Mouse (Mus musculus) CH12.LX (cell line): ENCODE measurements at regions not wholly inside any gene's neighbourhood (a gene's known extent, or its start where the extent isn't known, plus 50 kb on each side); places are given as distances from the start of the nearest gene placed in this dataset.

Experiments
- DNase-seq: peaks from one replicate; pipeline ENCODE4 v3.0.0-alpha.2; 2013; ENCODE audit errors: extremely low read depth
- H3K27ac ChIP-seq: 2 replicates; pipeline ENCODE4 v1.5.1; 2012; ENCODE audit warnings: low read depth, mild to moderate bottlenecking, control low read depth, moderate library complexity; ENCODE audit not compliant: insufficient read depth
- H3K27me3 ChIP-seq: replicated peaks from 2 replicates; pipeline ENCODE3; 2012; ENCODE audit warnings: inconsistent platforms
- H3K36me3 ChIP-seq, 2 experiments: replicated peaks in 1 of 2; 2 replicates each; pipeline versions ENCODE3 to v1.6.1; 2012; ENCODE audit warnings: inconsistent platforms in 1 of 2, low read length in 1 of 2, mild to moderate bottlenecking in 1 of 2, mixed read lengths in 1 of 2, moderate library complexity in 1 of 2; ENCODE audit not compliant: control insufficient read depth in 1 of 2, insufficient read depth in 1 of 2
- H3K4me1 ChIP-seq, 2 experiments: 2 replicates each; pipeline ENCODE4 v1.6.1; 2012; ENCODE audit warnings: inconsistent platforms in 1 of 2, moderate library complexity in 1 of 2; ENCODE audit not compliant: insufficient read depth in 2 of 2, control insufficient read depth in 1 of 2
- H3K4me2 ChIP-seq: 2 replicates; pipeline ENCODE4 v1.6.1; 2012; ENCODE audit warnings: low read depth, mild to moderate bottlenecking, control low read depth; ENCODE audit not compliant: poor library complexity, insufficient read depth, severe bottlenecking
- H3K4me3 ChIP-seq, 3 experiments: fragments of 150-350 bp in 1 of 3; sonication (generic) in 1 of 3; replicated peaks in 1 of 3; 2 replicates each; pipeline versions ENCODE3 to v1.5.1; 2011 to 2012; ENCODE audit warnings: low read depth in 2 of 3, low read length in 2 of 3, mild to moderate bottlenecking in 2 of 3, moderate library complexity in 2 of 3, control low read depth in 1 of 3, improper control_type of control experiment in 1 of 3, inconsistent platforms in 1 of 3, mixed read lengths in 1 of 3; ENCODE audit not compliant: poor library complexity in 1 of 3
- H3K79me2 ChIP-seq: replicated peaks from 2 replicates; pipeline ENCODE4 v1.6.1; 2012; ENCODE audit warnings: mild to moderate bottlenecking, moderate library complexity; ENCODE audit not compliant: control insufficient read depth, poor library complexity, insufficient read depth, severe bottlenecking; ENCODE audit errors: extremely low read depth
- H3K9ac ChIP-seq: 2 replicates; pipeline ENCODE4 v1.6.1; 2012; ENCODE audit warnings: low read depth, mild to moderate bottlenecking, control low read depth, moderate library complexity; ENCODE audit not compliant: insufficient read depth
- H3K9me3 ChIP-seq: replicated peaks from 2 replicates; pipeline ENCODE3; 2012; ENCODE audit warnings: low read length, inconsistent platforms, mixed read lengths
- CTCF ChIP-seq, 2 experiments: IDR thresholded peaks in 1 of 2; conservative IDR thresholded peaks in 1 of 2; 2 replicates each; pipeline ENCODE4 v1.5.1; 2011 to 2012; ENCODE audit warnings: low read depth in 2 of 2, low read length in 2 of 2, improper control_type of control experiment in 1 of 2, inconsistent platforms in 1 of 2, mild to moderate bottlenecking in 1 of 2, moderate library complexity in 1 of 2
- EP300 ChIP-seq: IDR thresholded peaks from 2 replicates; pipeline ENCODE4 v1.6.1; 2011; ENCODE audit warnings: low read length, improper control_type of control experiment
- HCFC1 ChIP-seq: IDR thresholded peaks from 2 replicates; pipeline ENCODE4 v1.6.1; 2012; ENCODE audit warnings: low read depth, mild to moderate bottlenecking, inconsistent platforms, low read length, improper control_type of control experiment
- JUND ChIP-seq: conservative IDR thresholded peaks from 2 replicates; pipeline ENCODE4 v1.6.1; 2011; ENCODE audit warnings: low read depth, low read length, improper control_type of control experiment
- MAFK ChIP-seq: IDR thresholded peaks from 2 replicates; pipeline ENCODE4 v1.6.1; 2011; ENCODE audit warnings: low read length, improper control_type of control experiment; ENCODE audit not compliant: insufficient replicate concordance
- MEF2A ChIP-seq: IDR thresholded peaks from 2 replicates; pipeline ENCODE4 v1.6.1; 2014; ENCODE audit warnings: low read depth, mild to moderate bottlenecking, inconsistent platforms, low read length, improper control_type of control experiment, borderline replicate concordance
- NELFE ChIP-seq: IDR thresholded peaks from 2 replicates; pipeline ENCODE4 v1.6.1; 2011; ENCODE audit warnings: low read depth, low read length, improper control_type of control experiment
- NRF1 ChIP-seq: IDR thresholded peaks from 2 replicates; pipeline ENCODE4 v1.6.1; 2014; ENCODE audit warnings: low read depth, mild to moderate bottlenecking, inconsistent platforms, low read length, improper control_type of control experiment, moderate library complexity
- PAX5 ChIP-seq: IDR thresholded peaks from 2 replicates; pipeline ENCODE4 v1.6.1; 2012; ENCODE audit warnings: low read length, inconsistent platforms, mixed read lengths
- RAD21 ChIP-seq: IDR thresholded peaks from 2 replicates; pipeline ENCODE4 v1.6.1; 2011; ENCODE audit warnings: low read depth, mild to moderate bottlenecking, low read length, improper control_type of control experiment, moderate library complexity
- SIN3A ChIP-seq: IDR thresholded peaks from 2 replicates; pipeline ENCODE4 v1.6.1; 2012; ENCODE audit warnings: low read length, improper control_type of control experiment, inconsistent platforms
- SMC3 ChIP-seq: IDR thresholded peaks from 2 replicates; pipeline ENCODE4 v1.6.1; 2011; ENCODE audit warnings: low read depth, low read length, improper control_type of control experiment
- TBP ChIP-seq: conservative IDR thresholded peaks from 2 replicates; pipeline ENCODE4 v1.6.1; 2011; ENCODE audit warnings: low read depth, low read length, improper control_type of control experiment
- TCF12 ChIP-seq: IDR thresholded peaks from 2 replicates; pipeline ENCODE4 v1.6.1; 2014; ENCODE audit warnings: low read depth, mild to moderate bottlenecking, inconsistent platforms, low read length, improper control_type of control experiment
- UBTF ChIP-seq: IDR thresholded peaks from 2 replicates; pipeline ENCODE4 v1.6.1; 2012; ENCODE audit warnings: low read depth, mild to moderate bottlenecking, inconsistent platforms, low read length, improper control_type of control experiment, moderate library complexity
- USF1 ChIP-seq: IDR thresholded peaks from 2 replicates; pipeline ENCODE4 v1.6.1; 2014; ENCODE audit warnings: low read depth, mild to moderate bottlenecking, inconsistent platforms, low read length, improper control_type of control experiment
- ZMIZ1 ChIP-seq: IDR thresholded peaks from 2 replicates; pipeline ENCODE4 v1.6.1; 2012; ENCODE audit warnings: low read depth, mild to moderate bottlenecking, inconsistent platforms, low read length, improper control_type of control experiment
- dilution Hi-C: fragments of 300-500 bp; cut with MboI; formaldehyde crosslinking; loops from 2 replicates; pipeline ENCODE4 v1.14.3; 2020; ENCODE audit warnings: low sequenced_read_pairs; ENCODE audit not compliant: extremely low pct_unique_long_range_greater_than_20kb, extremely low pct_ligation_motif_present
- in situ Hi-C: fragments of 300-500 bp; cut with MboI; formaldehyde crosslinking; loops from 3 replicates; pipeline ENCODE4 v1.14.3; 2019; ENCODE audit warnings: low sequenced_read_pairs, low pct_ligation_motif_present, low pct_unique_long_range_greater_than_20kb, mixed read lengths

- Histone ChIP-seq H3K36me3 (no peaks in the 10 kb centered on the region), H3K27me3 (no peaks in the 10 kb centered on the region), H3K4me2 (no peak overlapping the region), H3K4me1 (no peaks in the 10 kb centered on the region), H3K9me3 (peaks cover 30% of the 10 kb centered on the region), H3K9ac (no peak overlapping the region), H3K27ac (no peak overlapping the region), H3K4me3 (no peak overlapping the region), H3K79me2 (no peaks in the 10 kb centered on the region)
- TF ChIP-seq NELFE = no peak
- no peak for TF ChIP-seq NRF1
- TF ChIP-seq PAX5 = no peak
- dilution Hi-C loops (no loop called here), in situ Hi-C loops (no loop called here)
- no peak for DNase-seq
Measured at GRCm38 (mm10) chr3:119919501-119920141, 135.4 kb upstream of the Ptbp2 start.

GRCm38 (mm10) chr3:119915984-119916865 is 132.0 kb upstream of the Ptbp2 start:
- no peak overlapping the region for H3K27ac ChIP-seq
- H3K27me3 ChIP-seq = no peaks in the 10 kb centered on the region
- TF ChIP-seq TBP (no peak), EP300 (no peak), MAFK (no peak), TCF12 (no peak), ZMIZ1 (no peak), RAD21 (no peak), HCFC1 (no peak), MEF2A (no peak), UBTF (no peak), SIN3A (no peak), SMC3 (no peak), USF1 (no peak), CTCF (conservative IDR thresholded peaks at IDR 0.05 in 1 of 2, IDR thresholded peaks at IDR 0.05 in 1 of 2; ENCODE audit: low read depth in 2 of 2, low read length in 2 of 2) (no peak), JUND (no peak)
- no peaks in the 10 kb centered on the region for H3K36me3 ChIP-seq
- no peak overlapping the region for H3K9ac ChIP-seq
- no peak overlapping the region for H3K4me2 ChIP-seq
- peaks cover 26% of the 10 kb centered on the region for H3K9me3 ChIP-seq
- no peak overlapping the region for H3K4me3 ChIP-seq
- no peak for DNase-seq
- in situ Hi-C loops (no loop called here), dilution Hi-C loops (no loop called here)
- H3K4me1 ChIP-seq = no peaks in the 10 kb centered on the region
- no peaks in the 10 kb centered on the region for H3K79me2 ChIP-seq
